Mouse (Mus musculus) adrenal gland, postnatal 4 days (tissue): ENCODE measurements around the gene Exog. TPM values are rescaled to one million over a fixed set of nuclear protein-coding genes. Genes with fewer than 3 reads are reported as not detected.

Source experiments
- DNase-seq, 2 experiments: peaks; one replicate each; pipeline ENCODE4 v3.0.0; 2021 to 2022; ENCODE audit warnings: low spot score in 2 of 2, mixed read lengths in 2 of 2
- total RNA-seq, 2 experiments: library from RNA; stranded (reverse); gene quantifications; 2 replicates each; pipeline ENCODE4 v1.2.3; 2021

Exog gene
- total RNA-seq, 2 experiments from 2014 or later = 6.1 to 6.6 TPM

GRCm38 (mm10) chr9:119498885-119499284, 54.1 kb downstream of the Exog start:
- DNase-seq = no peak

- no peak for DNase-seq
Measured at GRCm38 (mm10) chr9:119503613-119504012, 58.9 kb downstream of the Exog start.

- no peak for DNase-seq
Measured at GRCm38 (mm10) chr9:119504981-119505658, 60.4 kb downstream of the Exog start.

GRCm38 (mm10) chr9:119510902-119511301, 66.2 kb downstream of the Exog start:
- no peak for DNase-seq

- DNase-seq = no peak
Measured at GRCm38 (mm10) chr9:119512993-119513392, 68.2 kb downstream of the Exog start.

- DNase-seq = no peak
Measured at GRCm38 (mm10) chr9:119513816-119514215, 69.1 kb downstream of the Exog start.

- DNase-seq = no peak
Measured at GRCm38 (mm10) chr9:119514986-119515385, 70.2 kb downstream of the Exog start.

Other genes starting within 250 kb of the Exog start
- gene Slc22a13, start 235.8 kb upstream of the Exog start, total RNA-seq = 1 to 10 TPM in 1 of 2 experiments, not detected in 1; 2.1 TPM
- 10 to 100 TPM; 36.0 to 39.5 TPM for gene Oxsr1, start 122.5 kb upstream of the Exog start, total RNA-seq
- 100 to 1,000 TPM; 115 to 119 TPM for gene Acaa1a, start 105.3 kb upstream of the Exog start, total RNA-seq
- 10 to 100 TPM; 29.4 to 31.3 TPM for gene Myd88, start 103.5 kb upstream of the Exog start, total RNA-seq
- 10 to 100 TPM in 1 of 2 experiments, 1 to 10 TPM in 1; 7.3 to 16.5 TPM for gene Xylb, start 87.6 kb upstream of the Exog start, total RNA-seq
- gene Slc22a14, start 79.4 kb upstream of the Exog start, total RNA-seq = not detected
- gene Acvr2b, start 42.8 kb upstream of the Exog start, total RNA-seq = 10 to 100 TPM; 15.6 to 17.6 TPM
- gene Scn5a, start 134.1 kb downstream of the Exog start, total RNA-seq = under 1 TPM; 0.25 to 0.36 TPM